ENCODE assay signal across 26 mouse cellular contexts in the genomic region with DNA sequence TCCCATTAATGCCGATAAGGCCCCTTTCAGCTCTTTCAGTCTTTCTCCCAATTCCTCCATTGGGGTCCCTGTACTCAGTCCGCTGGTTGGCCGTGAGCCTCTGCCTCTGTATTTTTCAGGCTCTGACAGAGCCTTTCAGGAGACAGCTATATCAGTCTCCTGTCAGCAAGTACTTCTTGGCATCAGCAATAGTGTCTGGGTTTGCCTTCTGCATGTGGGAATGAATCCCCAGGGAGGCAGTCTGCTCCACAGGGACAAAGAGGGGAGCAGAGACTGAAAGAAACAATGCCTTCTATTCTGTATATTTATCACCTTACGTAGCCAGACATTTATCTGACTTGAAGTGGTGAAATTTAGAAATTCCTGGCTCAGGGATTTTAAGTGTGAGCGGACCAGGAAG. TPM values are rescaled to one million over a fixed set of nuclear protein-coding genes. Genes with fewer than 3 reads are reported as not detected.
DNase-seq lines count a peak whose midpoint lies in the region; ATAC-seq and TF ChIP-seq lines count a peak whose summit lies in the region.
"Had no signal": no experiment of that assay in that cellular context is flagged by ENCODE, and none has a peak within 500 bp of the region (broad histone marks: within the 10 kb centered on the region; RNA-seq: fewer than 3 reads in every experiment).

No protein-coding gene starts in this region.

- ATAC-seq in heart, embryonic 11.5 days (replicated peaks; ENCODE audit: insufficient number of reproducible peaks, low FRiP score, low TSS enrichment): 0 out of 2 replicates have a peak, but pooled peaks have one; percentile 31
- no peak; the same call in 1 of the 2 replicates for ATAC-seq in heart, embryonic 15.5 days (replicated peaks; ENCODE audit: insufficient number of reproducible peaks, insufficient read depth, low FRiP score, low read depth)
- ATAC-seq: forebrain, embryonic 15.5 days; hindbrain, embryonic 16.5 days; inflammation-experienced regulatory T-cells, adult 6 months; intestine, postnatal 0 days had no signal

- no peak overlapping the region for H3K9ac ChIP-seq in heart, embryonic 11.5 days (ENCODE audit: low read depth, low read length)
- no peak overlapping the region for H3K9ac ChIP-seq in heart, embryonic 15.5 days
- H3K9ac ChIP-seq: embryonic facial prominence, embryonic 15.5 days; forebrain, embryonic 15.5 days; hindbrain, embryonic 12.5 days had no signal

- 25% methylated on average over 5 of the region's 5 CpGs for WGBS in heart, embryonic 11.5 days (ENCODE audit: insufficient replicate concordance)
- 28% methylated on average over 5 of the region's 5 CpGs for WGBS in heart, embryonic 15.5 days

- TF ChIP-seq CTCF in brain, embryonic 14.5 days (IDR thresholded peaks at IDR 0.05; ENCODE audit: borderline replicate concordance, extremely low read depth, insufficient read depth, insufficient read length): no peak

- H3K27ac ChIP-seq in heart, embryonic 11.5 days (ENCODE audit: low read depth, low read length): no peak overlapping the region
- no peak overlapping the region for H3K27ac ChIP-seq in heart, embryonic 15.5 days
- H3K27ac ChIP-seq: embryonic facial prominence, embryonic 15.5 days; forebrain, embryonic 10.5 days; forebrain, embryonic 15.5 days; hindbrain, embryonic 12.5 days had no signal

- intact Hi-C loops in heart, postnatal 25 days (cut with DNase I): no loop called here
- intact Hi-C loops in left cerebral cortex, postnatal 4 days (cut with DNase I): no loop called here
- intact Hi-C loops in left cerebral cortex, postnatal 10 days (cut with DNase I): no loop called here

- H3K4me1 ChIP-seq in heart, embryonic 11.5 days (ENCODE audit: control insufficient read depth, insufficient read depth, low read length): peaks cover 3% of the 10 kb centered on the region; the same call in 1 of the 2 replicates
- peaks cover 7% of the 10 kb centered on the region; the same call in 1 of the 2 replicates for H3K4me1 ChIP-seq in heart, embryonic 15.5 days (replicated peaks)
- H3K4me1 ChIP-seq: embryonic facial prominence, embryonic 15.5 days; forebrain, embryonic 10.5 days; forebrain, embryonic 15.5 days; hindbrain, embryonic 12.5 days had no signal

- peaks cover 4% of the 10 kb centered on the region; the same call in 1 of the 2 replicates for H3K9me3 ChIP-seq in heart, embryonic 11.5 days (replicated peaks; ENCODE audit: control insufficient read depth, low read length)
- no peaks in the 10 kb centered on the region for H3K9me3 ChIP-seq in heart, embryonic 15.5 days (replicated peaks)
- H3K9me3 ChIP-seq: embryonic facial prominence, embryonic 15.5 days; forebrain, embryonic 10.5 days; forebrain, embryonic 15.5 days; hindbrain, embryonic 12.5 days had no signal

- no peaks in the 10 kb centered on the region for H3K27me3 ChIP-seq in heart, embryonic 11.5 days (ENCODE audit: control insufficient read depth, insufficient read depth, low read length)
- H3K27me3 ChIP-seq in heart, embryonic 15.5 days: no peaks in the 10 kb centered on the region
- H3K27me3 ChIP-seq: CH12.LX; embryonic facial prominence, embryonic 15.5 days; forebrain, embryonic 15.5 days; hindbrain, embryonic 12.5 days had no signal

- no peak for TF ChIP-seq POLR2A in brain, embryonic 14.5 days (IDR thresholded peaks at IDR 0.05; ENCODE audit: borderline replicate concordance, extremely low read depth, insufficient read depth, insufficient read length, poor library complexity, severe bottlenecking)

- DNase-seq in heart, adult 18-20 months: no peak
- no peak for DNase-seq in heart, postnatal 25 days (ENCODE audit: low spot score)
- DNase-seq in left cerebral cortex, postnatal 4 days: peak; percentile 8
- no peak for DNase-seq in left cerebral cortex, postnatal 10 days (ENCODE audit: extremely low spot score in 1 of 2, low spot score in 2 of 2)
- peak; percentile 20 for DNase-seq in brain, embryonic 14.5 days (ENCODE audit: low read depth)
- DNase-seq: adrenal gland, adult 2 months; adrenal gland, postnatal 25 days; cerebellum, adult 8-10 months; cerebellum, postnatal 14 days; embryo, embryonic 11 days; gastrocnemius, postnatal 10 days; kidney, adult 8-10 months had no signal

- H3K4me3 ChIP-seq in heart, embryonic 11.5 days (ENCODE audit: low read depth, low read length): no peak overlapping the region
- no peak overlapping the region for H3K4me3 ChIP-seq in heart, embryonic 15.5 days
- H3K4me3 ChIP-seq: embryonic facial prominence, embryonic 15.5 days; erythroblast, embryonic 14.5 days; forebrain, embryonic 10.5 days; forebrain, embryonic 15.5 days; hindbrain, embryonic 12.5 days had no signal

- H3K36me3 ChIP-seq in heart, embryonic 11.5 days (ENCODE audit: control insufficient read depth, insufficient read depth, low read length): no peaks in the 10 kb centered on the region
- H3K36me3 ChIP-seq in heart, embryonic 15.5 days: no peaks in the 10 kb centered on the region
- H3K36me3 ChIP-seq: embryonic facial prominence, embryonic 15.5 days; forebrain, embryonic 10.5 days; forebrain, embryonic 15.5 days; hindbrain, embryonic 12.5 days had no signal

- no peak overlapping the region for H3K4me2 ChIP-seq in heart, embryonic 11.5 days
- H3K4me2 ChIP-seq in heart, embryonic 15.5 days: peak overlapping the region; percentile 15; the same call in 1 of the 2 replicates
- H3K4me2 ChIP-seq: embryonic facial prominence, embryonic 15.5 days; forebrain, embryonic 15.5 days; hindbrain, embryonic 12.5 days had no signal

RNA-seq across cellular contexts. Expression of a gene that starts 12.8 kb away (rescaled TPM):
- polyA plus RNA-seq in heart, embryonic 11.5 days (2014; fragmentation: Nextera tagmentation; extraction: Ambion mirVana): not detected in 2 replicates
- total RNA-seq in heart, adult 18-20 months (2021): not detected
- 0.13 and 0.37 TPM in 2 replicates for polyA plus RNA-seq in heart, embryonic 15.5 days (2015; fragmentation: Nextera tagmentation; extraction: Ambion mirVana)
- not detected for total RNA-seq in heart, postnatal 25 days (2021)
- total RNA-seq in left cerebral cortex, postnatal 4 days (2021): 1 to 10 TPM; 3.8 to 4.7 TPM
- 10 to 100 TPM; 22.7 to 23.5 TPM for total RNA-seq in left cerebral cortex, postnatal 10 days (2021)
- polyA plus RNA-seq in brain, embryonic 14.5 days (2012; rRNA removed): 0.29 and 0.63 TPM in 2 replicates
- total RNA-seq: CH12.LX; common myeloid progenitor, adult 5-6 weeks had no signal
- polyA plus RNA-seq: adrenal gland, adult 2 months; embryonic facial prominence, embryonic 11.5 days; erythroblast, embryonic 14.5 days; forebrain, embryonic 10.5 days; forebrain, embryonic 15.5 days; heart, postnatal 0 days; inflammation-experienced regulatory T-cells, adult 6 months had no signal

RNA-seq across cellular contexts. Expression of a gene that starts 32.7 kb away (rescaled TPM):
- polyA plus RNA-seq in heart, embryonic 11.5 days (2014; fragmentation: Nextera tagmentation; extraction: Ambion mirVana): 3.8 and 4.5 TPM in 2 replicates
- 1 to 10 TPM; 7.5 to 9.0 TPM for total RNA-seq in heart, adult 18-20 months (2021)
- 5.2 and 7.9 TPM in 2 replicates for polyA plus RNA-seq in heart, embryonic 15.5 days (2015; fragmentation: Nextera tagmentation; extraction: Ambion mirVana)
- 10 to 100 TPM; 13.3 to 19.5 TPM for total RNA-seq in heart, postnatal 25 days (2021)
- total RNA-seq in left cerebral cortex, postnatal 4 days (2021): 1 to 10 TPM in 1 of 2 experiments, under 1 TPM in 1; 0.82 to 1.1 TPM
- total RNA-seq in left cerebral cortex, postnatal 10 days (2021): under 1 TPM; 0.64 to 0.99 TPM
- polyA plus RNA-seq in brain, embryonic 14.5 days (2012; rRNA removed): 0.87 and 1.1 TPM in 2 replicates
- total RNA-seq: CH12.LX had no signal
- polyA plus RNA-seq: inflammation-experienced regulatory T-cells, adult 6 months had no signal

Comparison
In these comparisons a context has a peak if more than half of its experiments do, and no peak if none do; other contexts are left out.
1. DNase-seq: peak in left cerebral cortex, postnatal 4 days (single experiment) and brain, embryonic 14.5 days (single experiment); none in heart, adult 18-20 months (0 of 2), heart, postnatal 25 days (single experiment) and left cerebral cortex, postnatal 10 days (0 of 2).
2. RNA of a gene that starts 12.8 kb away (total RNA-seq): 22.7 to 23.5 TPM in left cerebral cortex, postnatal 10 days and 3.8 to 4.7 TPM in left cerebral cortex, postnatal 4 days; not detected in heart, postnatal 25 days and not detected in heart, adult 18-20 months; every median in the first group is over 4 times any median in the second.
3. RNA of a gene that starts 32.7 kb away (total RNA-seq): 13.3 to 19.5 TPM in heart, postnatal 25 days and 7.5 to 9.0 TPM in heart, adult 18-20 months; 0.82 to 1.1 TPM in left cerebral cortex, postnatal 4 days and 0.64 to 0.99 TPM in left cerebral cortex, postnatal 10 days; every median in the first group is over 4 times any median in the second.